Mouse (Mus musculus) lung, adult 2 months (tissue): ENCODE results near the gene Srr.

Experiments used
- CTCF ChIP-seq: fragments of 200-500 bp; IDR thresholded peaks from 2 replicates; pipeline ENCODE4 v1.5.1; 2011; ENCODE audit warnings: mild to moderate bottlenecking, low read length, control low read depth; ENCODE audit not compliant: insufficient read depth
- POLR2A ChIP-seq: fragments of 200-500 bp; IDR thresholded peaks from 2 replicates; pipeline ENCODE4 v1.6.1; 2011; ENCODE audit warnings: low read depth, mild to moderate bottlenecking, control low read depth, low read length, borderline replicate concordance; ENCODE audit errors: extremely low read depth

DNA sequence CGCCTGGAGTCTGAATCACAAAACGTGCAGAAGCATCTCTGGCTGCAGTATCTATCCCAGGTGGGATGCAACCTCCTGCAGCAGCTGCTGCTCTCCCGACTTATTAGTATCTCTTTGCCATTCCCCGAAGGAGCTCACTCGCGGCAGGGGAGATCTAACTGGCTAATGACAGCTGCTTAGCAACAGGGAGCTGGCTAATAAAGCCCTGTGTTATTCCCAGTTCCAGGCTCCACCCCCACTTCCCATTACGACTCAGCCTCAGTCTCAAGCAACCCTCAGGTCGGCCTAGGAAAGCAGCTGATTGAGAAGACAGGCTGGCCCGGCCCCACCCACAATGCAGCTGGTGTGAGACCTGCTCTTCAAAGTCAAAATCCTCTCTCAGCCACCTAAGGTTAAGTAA, 48.9 kb downstream of the Srr start:
- TF ChIP-seq POLR2A: no peak
- no peak for TF ChIP-seq CTCF
